Mouse (Mus musculus) neural tube, embryonic 15.5 days (tissue): ENCODE measurements around the gene Orm1. TPM values are rescaled to one million over a fixed set of nuclear protein-coding genes. Genes with fewer than 3 reads are reported as not detected.
A peak's percentile ranks its signal among the peaks of the same experiment; 100 is the strongest.

Source experiments
- ATAC-seq: fragments of 200-750 bp; cut with Nextera tagmentation; 2 replicates; pipeline ENCODE4 v1.8.0; 2017; ENCODE audit warnings: mild to moderate bottlenecking, moderate TSS enrichment, moderate library complexity; ENCODE audit not compliant: low FRiP score
- H3K27ac ChIP-seq: fragments of 300-500 bp; sonication (generic); replicated peaks from 2 replicates; pipeline ENCODE4 v1.5.1; 2015; ENCODE audit warnings: mild to moderate bottlenecking, inconsistent platforms
- H3K27me3 ChIP-seq: fragments of 300-500 bp; sonication (generic); replicated peaks from 2 replicates; pipeline ENCODE4 v1.6.1; 2015; ENCODE audit warnings: inconsistent platforms
- H3K36me3 ChIP-seq: fragments of 300-500 bp; sonication (generic); 2 replicates; pipeline ENCODE4 v1.6.1; 2015; ENCODE audit warnings: inconsistent platforms
- H3K4me1 ChIP-seq: fragments of 300-500 bp; sonication (generic); 2 replicates; pipeline ENCODE4 v1.6.1; 2015; ENCODE audit warnings: inconsistent platforms
- H3K4me2 ChIP-seq: fragments of 300-500 bp; sonication (generic); 2 replicates; pipeline ENCODE4 v1.6.1; 2015; ENCODE audit warnings: inconsistent platforms, mild to moderate bottlenecking, moderate library complexity
- H3K4me3 ChIP-seq: fragments of 300-500 bp; sonication (generic); replicated peaks from 2 replicates; pipeline ENCODE4 v1.5.1; 2015; ENCODE audit warnings: mild to moderate bottlenecking, inconsistent platforms
- H3K9ac ChIP-seq: fragments of 300-500 bp; sonication (generic); replicated peaks from 2 replicates; pipeline ENCODE4 v1.6.1; 2015; ENCODE audit warnings: mild to moderate bottlenecking, inconsistent platforms
- H3K9me3 ChIP-seq: fragments of 300-500 bp; sonication (generic); replicated peaks from 2 replicates; pipeline ENCODE4 v1.6.1; 2016; ENCODE audit warnings: inconsistent platforms
- WGBS: fragments of 180-500 bp; shearing (Covaris S2); methylation state at CpG from one replicate; pipeline ENCODE4 v1.1.7; 2015; ENCODE audit warnings: mixed read lengths; 5-methylcytosine and 5-hydroxymethylcytosine counted together
- polyA plus RNA-seq: library from polyadenylated mRNA; unstranded; fragments of >200 nt; fragmentation: Nextera tagmentation; extraction: Ambion mirVana; gene quantifications from 2 replicates; pipeline ENCODE4 v1.2.1, GENCODE M21; 2015

Gene Orm1
- polyA plus RNA-seq, 1 experiment from 2014 or later = not detected

DNA sequence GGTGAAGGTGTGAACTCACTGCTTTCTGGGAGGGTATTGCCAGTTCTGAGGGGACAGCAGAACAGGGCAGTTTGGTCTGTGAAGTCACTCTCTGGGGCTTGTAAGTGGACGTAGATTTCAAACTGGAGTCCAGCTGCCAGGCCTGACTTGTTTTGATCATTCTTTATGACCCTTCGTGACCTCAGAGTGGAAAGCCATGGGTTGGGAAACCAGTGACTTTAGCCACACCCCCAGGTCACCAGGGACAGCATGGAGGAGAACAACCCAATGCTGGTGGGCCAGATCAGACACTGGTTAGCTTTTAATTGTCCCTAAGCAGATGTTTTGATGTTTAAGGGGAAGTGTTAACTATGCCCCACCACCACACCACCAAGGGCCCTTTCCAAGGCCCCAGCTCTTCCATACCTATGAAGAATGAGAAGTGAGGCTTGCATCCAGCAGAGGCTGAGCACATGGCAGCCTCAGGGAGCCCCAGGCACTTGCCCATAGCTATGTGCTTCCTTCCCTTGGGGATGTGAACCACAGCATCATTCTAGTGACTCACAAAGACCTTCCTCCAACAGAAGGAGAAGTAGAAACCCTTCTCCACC, 12.7 kb downstream of the Orm1 start:
- H3K27ac ChIP-seq = no peak overlapping the region
- no peaks in the 10 kb centered on the region for H3K4me1 ChIP-seq
- no peak for ATAC-seq
- H3K4me3 ChIP-seq = no peak overlapping the region
- no peak overlapping the region for H3K9ac ChIP-seq
- WGBS = 63% methylated on average over 2 of the region's 2 CpGs
- H3K36me3 ChIP-seq = no peaks in the 10 kb centered on the region
- no peak overlapping the region for H3K4me2 ChIP-seq
- H3K27me3 ChIP-seq = no peaks in the 10 kb centered on the region
- no peaks in the 10 kb centered on the region for H3K9me3 ChIP-seq

DNA sequence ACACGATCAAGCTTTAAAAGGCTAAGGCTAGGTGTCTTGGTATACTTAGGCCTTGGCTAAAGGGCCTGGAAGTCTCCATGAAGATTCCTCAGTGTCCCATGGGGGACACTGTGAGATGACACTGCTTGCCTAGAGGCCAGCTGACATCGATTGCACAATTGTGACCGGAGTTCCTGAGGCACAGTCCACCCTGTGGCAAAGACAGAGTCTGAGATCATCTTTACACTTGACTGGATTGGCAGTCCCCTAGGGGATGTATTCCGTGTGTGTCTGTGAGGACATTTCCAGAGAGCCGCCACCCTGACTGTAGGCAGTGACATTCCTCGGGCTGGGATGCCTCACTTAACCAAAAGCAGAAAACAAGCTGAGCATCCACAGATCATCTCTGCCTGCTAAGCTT, 15.5 kb downstream of the Orm1 start:
- Histone ChIP-seq H3K27me3 (no peaks in the 10 kb centered on the region), H3K27ac (no peak overlapping the region), H3K36me3 (no peaks in the 10 kb centered on the region), H3K9me3 (no peaks in the 10 kb centered on the region), H3K4me3 (no peak overlapping the region), H3K9ac (no peak overlapping the region), H3K4me1 (no peaks in the 10 kb centered on the region), H3K4me2 (no peak overlapping the region)
- no peak for ATAC-seq
- 64% methylated on average over 6 of the region's 6 CpGs for WGBS

DNA sequence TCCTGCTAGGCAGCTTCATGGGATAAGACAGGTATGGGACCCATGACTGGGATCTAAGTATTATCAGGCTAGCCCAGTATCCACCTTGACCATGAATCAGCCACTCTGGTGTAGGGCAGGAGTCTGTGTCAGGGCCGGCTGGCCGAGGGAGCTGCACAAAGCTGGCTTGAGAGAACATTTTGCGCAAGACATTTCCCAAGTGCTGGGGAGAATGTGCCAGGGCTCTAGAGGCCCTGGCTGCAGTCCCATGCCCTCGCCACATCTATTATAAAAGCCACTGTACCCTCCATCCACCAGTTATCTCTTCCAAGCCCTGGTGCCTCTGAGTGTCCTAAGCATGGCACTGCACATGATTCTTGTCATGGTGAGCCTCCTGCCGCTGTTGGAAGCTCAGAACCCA, 17.8 kb downstream of the Orm1 start, which contains the start of gene Orm2:
Gene Orm2 (plus strand): TSS at position 300 of the 400 bp plus-strand sequence.
- Histone ChIP-seq H3K27me3 (no peaks in the 10 kb centered on the region), H3K27ac (no peak within 1 kb of the TSS), H3K9me3 (no peaks in the 10 kb centered on the region), H3K36me3 (no peaks in the 10 kb centered on the region), H3K4me1 (no peaks in the 10 kb centered on the region), H3K4me2 (no peak within 1 kb of the TSS), H3K9ac (no peak within 1 kb of the TSS), H3K4me3 (no peak within 1 kb of the TSS)
- 87% methylated on average over 5 of the region's 5 CpGs for WGBS
- ATAC-seq = no peak

DNA sequence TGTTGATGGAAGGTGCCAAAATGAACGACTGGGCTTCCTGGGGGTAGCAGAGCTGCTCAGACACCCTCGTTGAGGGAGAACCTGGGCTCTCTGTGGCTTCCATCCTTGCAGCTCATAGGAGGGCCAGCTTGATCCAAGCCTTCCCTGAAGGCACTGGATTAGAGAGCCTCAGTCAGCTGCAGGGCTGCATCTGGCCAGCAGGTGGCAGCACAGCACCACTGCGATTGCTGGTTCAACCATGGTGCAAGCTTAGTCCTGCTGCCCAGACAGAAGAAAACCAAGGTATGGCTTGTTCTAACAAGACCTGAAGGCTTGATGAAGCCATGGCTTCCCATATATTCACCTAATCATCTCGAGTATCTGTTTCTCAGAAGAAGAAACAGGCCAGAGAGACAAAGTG, 24.2 kb downstream of the Orm1 start:
- Histone ChIP-seq H3K27ac (no peak overlapping the region), H3K4me3 (no peak overlapping the region), H3K4me1 (peaks cover 6% of the 10 kb centered on the region; the same call in 1 of the 2 replicates), H3K27me3 (no peaks in the 10 kb centered on the region), H3K36me3 (no peaks in the 10 kb centered on the region), H3K9me3 (no peaks in the 10 kb centered on the region), H3K4me2 (no peak overlapping the region), H3K9ac (no peak overlapping the region)
- WGBS = 17% methylated on average over 4 of the region's 4 CpGs
- ATAC-seq = peak; percentile 27; the same call in 1 of the 2 replicates

DNA sequence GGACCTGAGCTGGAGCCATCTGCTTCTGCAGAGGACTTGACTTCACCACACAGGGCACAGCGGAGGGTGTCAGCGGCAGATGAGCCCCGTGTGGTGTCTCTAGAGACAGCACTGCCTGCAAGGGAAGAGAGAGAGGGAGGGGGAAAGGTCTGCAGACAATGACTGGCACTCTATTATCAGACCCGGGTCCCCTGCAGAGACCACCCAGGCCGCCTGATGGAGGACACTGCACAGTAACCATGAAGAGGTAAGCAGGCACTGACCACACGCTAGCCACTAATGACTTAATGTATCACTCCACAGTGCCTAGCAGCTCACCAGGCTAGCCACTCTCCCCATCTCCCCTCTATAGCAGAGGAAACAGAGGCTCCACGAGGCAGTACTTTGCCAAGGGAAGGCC, 26.5 kb downstream of the Orm1 start:
- 30% methylated on average over 7 of the region's 7 CpGs for WGBS
- ATAC-seq = no peak
- no peak overlapping the region for H3K9ac ChIP-seq

DNA sequence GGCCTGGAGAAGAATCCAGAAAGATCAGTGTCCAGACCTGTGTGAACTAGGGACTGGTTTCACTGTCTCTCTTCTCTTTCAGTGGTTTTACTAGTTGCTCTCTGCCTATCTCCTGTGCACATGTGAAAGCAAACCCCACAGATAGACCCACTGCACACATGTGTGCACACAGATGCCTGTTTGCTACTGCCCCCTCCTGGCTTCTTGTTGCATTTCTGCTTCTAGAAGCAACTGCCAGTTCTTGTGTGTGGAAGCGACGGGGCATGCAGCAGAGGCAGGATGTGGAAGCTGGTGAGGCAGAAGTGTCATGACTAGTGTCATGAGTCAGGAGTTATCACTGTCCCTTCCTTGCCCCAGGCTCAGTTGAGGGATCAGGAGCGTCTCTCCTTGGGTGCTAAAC, 27.5 kb downstream of the Orm1 start:
- Histone ChIP-seq H3K36me3 (no peaks in the 10 kb centered on the region), H3K4me1 (peaks cover 6% of the 10 kb centered on the region; the same call in 1 of the 2 replicates), H3K27me3 (no peaks in the 10 kb centered on the region), H3K9ac (no peak overlapping the region), H3K9me3 (no peaks in the 10 kb centered on the region), H3K27ac (no peak overlapping the region), H3K4me2 (no peak overlapping the region), H3K4me3 (no peak overlapping the region)
- 69% methylated on average over 3 of the region's 3 CpGs for WGBS
- no peak for ATAC-seq

More for the DNA sequence above, 26.5 kb downstream of the Orm1 start:
- Histone ChIP-seq H3K36me3 (no peaks in the 10 kb centered on the region), H3K4me1 (peaks cover 6% of the 10 kb centered on the region; the same call in 1 of the 2 replicates), H3K4me2 (no peak overlapping the region), H3K9me3 (no peaks in the 10 kb centered on the region), H3K4me3 (no peak overlapping the region), H3K27me3 (no peaks in the 10 kb centered on the region), H3K27ac (no peak overlapping the region)

DNA sequence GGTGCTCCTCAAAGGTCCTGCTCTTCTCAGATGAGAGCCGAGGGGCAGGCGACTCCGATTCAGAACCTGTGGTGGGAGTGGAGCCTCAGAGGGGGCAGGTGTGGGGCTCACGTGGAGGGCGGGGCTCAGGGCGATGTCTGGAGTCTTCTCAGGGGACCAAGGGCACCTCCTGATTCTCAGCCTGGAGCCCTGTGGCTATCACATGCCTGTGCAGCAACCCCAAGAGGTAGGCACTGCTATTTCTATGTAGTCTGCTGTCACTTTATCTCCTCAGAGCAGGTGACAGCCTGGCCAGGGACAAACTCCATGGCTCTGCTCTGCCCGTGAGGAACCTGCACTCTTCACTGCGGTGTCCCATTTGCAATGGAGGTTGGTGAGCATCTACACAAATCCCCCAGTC, 29.0 kb downstream of the Orm1 start:
- no peaks in the 10 kb centered on the region for H3K9me3 ChIP-seq
- no peaks in the 10 kb centered on the region for H3K27me3 ChIP-seq
- H3K36me3 ChIP-seq = no peaks in the 10 kb centered on the region
- H3K9ac ChIP-seq = no peak overlapping the region
- no peaks in the 10 kb centered on the region for H3K4me1 ChIP-seq
- no peak overlapping the region for H3K4me3 ChIP-seq
- no peak overlapping the region for H3K4me2 ChIP-seq
- no peak for ATAC-seq
- no peak overlapping the region for H3K27ac ChIP-seq
- 92% methylated on average over 8 of the region's 8 CpGs for WGBS

DNA sequence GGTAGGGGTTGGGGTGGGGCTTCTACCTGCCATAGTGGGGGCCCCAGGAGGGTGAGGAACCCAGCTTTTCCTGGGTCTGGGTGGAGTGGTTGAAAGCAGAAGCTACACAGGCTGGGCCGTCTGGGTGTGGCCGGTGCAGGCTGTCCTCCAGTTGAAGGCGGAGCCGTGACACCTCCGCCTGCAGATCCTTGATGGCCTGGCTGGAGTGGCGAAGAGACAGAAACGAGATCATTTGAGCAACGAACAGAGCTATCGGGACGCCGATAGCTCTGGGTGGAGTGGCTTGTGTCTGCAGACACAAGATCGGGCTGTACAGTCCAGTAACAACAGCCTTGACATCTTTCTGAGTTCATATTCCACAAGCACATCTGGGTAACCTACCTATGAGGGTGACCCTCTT, 30.0 kb downstream of the Orm1 start:
- H3K27ac ChIP-seq = no peak overlapping the region
- no peaks in the 10 kb centered on the region for H3K27me3 ChIP-seq
- ATAC-seq = no peak
- H3K4me2 ChIP-seq = no peak overlapping the region
- no peaks in the 10 kb centered on the region for H3K4me1 ChIP-seq
- no peak overlapping the region for H3K9ac ChIP-seq
- 87% methylated on average over 12 of the region's 12 CpGs for WGBS
- H3K36me3 ChIP-seq = peaks cover 3% of the 10 kb centered on the region; the same call in 1 of the 2 replicates
- H3K4me3 ChIP-seq = no peak overlapping the region
- no peaks in the 10 kb centered on the region for H3K9me3 ChIP-seq

DNA sequence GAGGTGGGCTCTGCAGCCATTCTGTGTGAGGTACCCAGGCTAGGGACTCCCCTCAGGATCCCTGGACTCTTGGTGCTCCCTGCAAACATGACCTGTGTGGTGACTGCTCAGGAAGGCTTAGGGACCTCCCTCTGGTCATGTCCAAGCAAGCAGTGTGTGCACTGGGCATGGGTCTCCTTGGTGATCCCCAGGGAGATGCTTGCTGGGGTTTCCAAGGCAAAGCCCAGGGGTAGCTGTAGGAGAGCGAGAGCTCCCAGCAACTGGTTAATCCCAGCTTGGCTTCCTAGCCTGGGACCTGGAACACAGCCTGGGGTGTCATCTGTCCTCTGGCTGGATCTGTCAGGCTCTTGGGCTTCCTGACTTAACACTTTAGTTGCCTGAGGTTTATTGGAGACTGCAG, 31.0 kb downstream of the Orm1 start:
- WGBS = 45% methylated on average over 1 of the region's 1 CpGs
- Histone ChIP-seq H3K36me3 (peaks cover 12% of the 10 kb centered on the region; the same call in 1 of the 2 replicates), H3K9me3 (no peaks in the 10 kb centered on the region), H3K27ac (no peak overlapping the region), H3K4me1 (no peaks in the 10 kb centered on the region), H3K27me3 (no peaks in the 10 kb centered on the region), H3K4me2 (no peak overlapping the region), H3K4me3 (no peak overlapping the region), H3K9ac (no peak overlapping the region)
- ATAC-seq = peak; percentile 56

DNA sequence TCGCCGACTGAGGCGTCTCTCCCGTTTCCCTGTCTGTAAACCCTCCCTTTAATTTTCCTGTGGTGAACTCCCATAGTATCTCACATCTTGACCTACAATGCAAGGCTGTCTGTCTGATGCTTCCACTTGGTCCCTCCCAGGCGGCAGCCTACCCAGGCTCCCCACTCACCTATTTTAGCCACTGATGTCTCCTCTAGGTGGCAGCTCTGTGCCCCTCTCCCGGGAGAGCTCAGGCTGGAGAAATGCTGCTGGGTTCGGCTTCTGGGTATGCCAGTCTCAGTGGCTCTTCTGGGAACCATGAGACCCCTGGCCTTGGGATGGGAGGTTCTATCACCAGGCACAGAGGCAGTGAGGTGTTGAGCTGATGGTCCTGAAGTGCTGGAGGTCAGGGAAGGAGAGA, 33.1 kb downstream of the Orm1 start:
- WGBS = 66% methylated on average over 7 of the region's 7 CpGs
- H3K4me3 ChIP-seq = no peak overlapping the region
- H3K27ac ChIP-seq = no peak overlapping the region
- ATAC-seq = no peak
- H3K36me3 ChIP-seq = peaks cover 17% of the 10 kb centered on the region
- H3K9me3 ChIP-seq = no peaks in the 10 kb centered on the region
- H3K9ac ChIP-seq = no peak overlapping the region
- no peak overlapping the region for H3K4me2 ChIP-seq
- H3K4me1 ChIP-seq = no peaks in the 10 kb centered on the region
- H3K27me3 ChIP-seq = no peaks in the 10 kb centered on the region

DNA sequence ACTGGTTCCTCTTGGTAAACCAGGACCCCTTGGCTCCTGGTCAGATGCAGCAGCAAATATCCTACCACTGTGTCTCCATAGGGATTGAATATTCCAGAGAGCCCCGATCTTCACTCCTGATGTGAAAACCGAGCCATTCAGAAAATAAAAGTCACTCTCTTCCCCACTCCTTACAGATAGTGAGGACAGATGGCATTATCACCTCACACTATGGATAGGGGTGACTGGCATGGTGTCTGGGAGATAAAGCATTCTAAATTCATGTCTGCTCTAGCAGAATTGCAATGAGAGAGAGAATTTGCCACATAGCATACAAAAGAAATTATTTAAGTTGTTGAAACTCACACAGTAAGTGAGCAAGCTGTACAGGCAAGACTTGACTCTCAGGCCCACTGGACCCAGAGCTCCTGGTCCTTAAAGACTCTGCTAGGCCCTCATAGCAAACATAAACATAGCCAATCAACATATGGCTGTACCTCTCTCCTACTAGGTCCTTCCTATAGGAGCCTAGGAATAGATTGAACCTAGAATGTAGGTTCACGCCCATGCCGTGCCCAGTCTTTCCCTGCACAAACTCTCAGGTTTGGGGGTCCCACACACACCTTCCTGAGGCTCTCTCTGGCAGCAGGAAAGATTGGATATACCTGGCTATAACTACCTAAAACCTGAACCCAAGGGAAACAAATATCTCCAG, 38.5 kb downstream of the Orm1 start:
- Histone ChIP-seq H3K27me3 (no peaks in the 10 kb centered on the region), H3K9ac (no peak overlapping the region), H3K4me3 (no peak overlapping the region), H3K36me3 (peaks cover 17% of the 10 kb centered on the region), H3K27ac (no peak overlapping the region), H3K4me1 (no peaks in the 10 kb centered on the region), H3K9me3 (no peaks in the 10 kb centered on the region), H3K4me2 (no peak overlapping the region)
- no peak for ATAC-seq
- 93% methylated on average over 4 of the region's 4 CpGs for WGBS

DNA sequence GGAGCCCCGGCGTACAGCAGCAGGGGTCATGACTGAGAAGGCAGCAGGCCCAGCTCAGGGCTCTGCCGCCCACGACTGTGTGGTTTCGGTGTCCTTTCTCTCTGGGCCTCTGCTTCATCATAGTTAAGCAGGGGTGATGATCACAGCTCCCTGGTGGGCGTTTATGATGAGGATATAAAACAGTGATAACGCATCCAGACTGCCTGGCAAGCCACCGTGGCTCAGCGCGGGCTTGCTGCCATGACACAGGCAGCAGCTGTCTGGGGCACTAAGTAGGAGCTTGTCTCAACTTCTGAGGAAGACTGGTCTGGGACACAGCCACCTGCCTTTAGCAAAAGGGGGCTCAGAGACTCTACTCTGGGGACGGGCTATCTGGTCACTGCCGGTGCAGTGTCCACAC, 39.1 kb downstream of the Orm1 start:
- H3K9me3 ChIP-seq = no peaks in the 10 kb centered on the region
- no peaks in the 10 kb centered on the region for H3K27me3 ChIP-seq
- WGBS = 59% methylated on average over 12 of the region's 12 CpGs
- no peak overlapping the region for H3K9ac ChIP-seq
- ATAC-seq = no peak
- peaks cover 17% of the 10 kb centered on the region for H3K36me3 ChIP-seq
- no peak overlapping the region for H3K4me3 ChIP-seq
- H3K27ac ChIP-seq = no peak overlapping the region
- H3K4me1 ChIP-seq = peaks cover 4% of the 10 kb centered on the region; the same call in 1 of the 2 replicates
- H3K4me2 ChIP-seq = no peak overlapping the region
